ENCODE assay signal across 24 mouse cellular contexts in genomic region chr9:105765891-105766290, GRCm38 (mm10).
"Had no signal": no experiment of that assay in that cellular context is flagged by ENCODE, and none has a peak within 500 bp of the region (broad histone marks: within the 10 kb centered on the region; RNA-seq: fewer than 3 reads in every experiment).

No protein-coding gene starts in this region.

- H3K36me3 ChIP-seq: heart, embryonic 10.5 days; heart, embryonic 12.5 days; hindbrain, embryonic 10.5 days; hindbrain, embryonic 12.5 days; intestine, embryonic 15.5 days; limb, embryonic 13.5 days; limb, embryonic 15.5 days; liver, embryonic 12.5 days had no signal

- DNase-seq: gastrocnemius, adult 2 months; gastrocnemius, postnatal 10 days; gastrocnemius, postnatal 25 days; heart, adult 18-20 months; heart, postnatal 10 days; heart, postnatal 4 days; kidney, postnatal 10 days; kidney, postnatal 4 days; left cerebral cortex, postnatal 4 days had no signal

- H3K4me2 ChIP-seq: heart, embryonic 12.5 days; hindbrain, embryonic 12.5 days; hindbrain, embryonic 14.5 days; intestine, embryonic 15.5 days; limb, embryonic 13.5 days; limb, embryonic 15.5 days; liver, embryonic 12.5 days had no signal

- ATAC-seq: forebrain, embryonic 16.5 days; hindbrain, embryonic 16.5 days; inflammation-experienced regulatory T-cells, adult 6 months; intestine, embryonic 15.5 days; intestine, postnatal 0 days; liver, embryonic 12.5 days had no signal

- H3K4me1 ChIP-seq: intestine, embryonic 15.5 days; liver, embryonic 12.5 days had no signal

- H3K4me3 ChIP-seq: gastrocnemius, adult 2 months; heart, embryonic 10.5 days; heart, embryonic 12.5 days; hindbrain, embryonic 10.5 days; hindbrain, embryonic 12.5 days; intestine, embryonic 15.5 days; layer of hippocampus, adult 2 months; limb, embryonic 13.5 days; limb, embryonic 15.5 days; liver, embryonic 12.5 days had no signal

- H3K9ac ChIP-seq: heart, embryonic 12.5 days; hindbrain, embryonic 12.5 days; hindbrain, embryonic 14.5 days; intestine, embryonic 15.5 days; limb, embryonic 13.5 days; limb, embryonic 15.5 days; liver, embryonic 12.5 days; liver, embryonic 14.5 days had no signal

- H3K27me3 ChIP-seq: heart, embryonic 12.5 days; hindbrain, embryonic 12.5 days; intestine, embryonic 15.5 days; limb, embryonic 13.5 days; limb, embryonic 15.5 days; liver, embryonic 12.5 days had no signal

- H3K9me3 ChIP-seq: heart, embryonic 10.5 days; heart, embryonic 12.5 days; hindbrain, embryonic 10.5 days; hindbrain, embryonic 12.5 days; intestine, embryonic 15.5 days; limb, embryonic 15.5 days; liver, embryonic 12.5 days had no signal

- H3K27ac ChIP-seq: gastrocnemius, adult 2 months; heart, embryonic 10.5 days; hindbrain, embryonic 10.5 days; hindbrain, embryonic 12.5 days; hindbrain, embryonic 14.5 days; intestine, embryonic 15.5 days; layer of hippocampus, adult 2 months; limb, embryonic 13.5 days; limb, embryonic 15.5 days; liver, embryonic 12.5 days; liver, embryonic 14.5 days had no signal
